Mouse (Mus musculus): ENCODE data around the gene Myo16. TPM values are rescaled to one million over a fixed set of nuclear protein-coding genes. Genes with fewer than 3 reads are reported as not detected.

Myo16 gene
- polyA plus RNA-seq, 2 experiments, result 0.01 to 0.03 TPM

- H3K27me3 ChIP-seq (ENCODE audit: control insufficient read depth, insufficient read depth, low read length), result no peaks in the 10 kb centered on the region
- H3K27ac ChIP-seq, result no peak overlapping the region
- no peak overlapping the region for H3K9ac ChIP-seq (replicated peaks)
- H3K4me1 ChIP-seq (replicated peaks; ENCODE audit: control insufficient read depth in 2 of 2, insufficient read depth in 2 of 2, low read length in 1 of 2), result no peaks in the 10 kb centered on the region
- no peaks in the 10 kb centered on the region for H3K36me3 ChIP-seq (replicated peaks; ENCODE audit: control insufficient read depth, insufficient read depth, low read depth)
- ATAC-seq (ENCODE audit: insufficient read depth), result no peak
- no peak for DNase-seq (ENCODE audit: low read depth in 3 of 3, low spot score in 3 of 3)
- TF ChIP-seq CTCF (IDR thresholded peaks at IDR 0.05; ENCODE audit: low read depth) (no peak), EP300 (IDR thresholded peaks at IDR 0.05; ENCODE audit: low read depth) (no peak)
- no peak overlapping the region for H3K4me2 ChIP-seq (ENCODE audit: low read depth)
- WGBS (ENCODE audit: insufficient replicate concordance), result 66% methylated on average over 12 of the region's 12 CpGs
- no peaks in the 10 kb centered on the region for H3K9me3 ChIP-seq (ENCODE audit: control insufficient read depth, low read length)
- H3K4me3 ChIP-seq (ENCODE audit: insufficient read depth in 1 of 2, low read depth in 2 of 2, low read length in 2 of 2), result no peak overlapping the region
Observed at GRCm38 (mm10) chr8:10416806-10417205, 263.1 kb downstream of the Myo16 start.

- TF ChIP-seq CTCF (IDR thresholded peaks at IDR 0.05; ENCODE audit: low read depth) (no peak), EP300 (IDR thresholded peaks at IDR 0.05; ENCODE audit: low read depth) (no peak)
- H3K4me2 ChIP-seq (ENCODE audit: low read depth), result no peak overlapping the region
- H3K27me3 ChIP-seq (ENCODE audit: control insufficient read depth, insufficient read depth, low read length), result no peaks in the 10 kb centered on the region
- no peak overlapping the region for H3K4me3 ChIP-seq (ENCODE audit: insufficient read depth in 1 of 2, low read depth in 2 of 2, low read length in 2 of 2)
- WGBS (ENCODE audit: insufficient replicate concordance), result 58% methylated on average over 6 of the region's 6 CpGs
- H3K9ac ChIP-seq (replicated peaks), result no peak overlapping the region
- H3K27ac ChIP-seq, result no peak overlapping the region
- H3K9me3 ChIP-seq (ENCODE audit: control insufficient read depth, low read length), result no peaks in the 10 kb centered on the region
- DNase-seq (ENCODE audit: low read depth in 3 of 3, low spot score in 3 of 3), result no peak
- no peaks in the 10 kb centered on the region for H3K36me3 ChIP-seq (replicated peaks; ENCODE audit: control insufficient read depth, insufficient read depth, low read depth)
- ATAC-seq (ENCODE audit: insufficient read depth), result no peak
- no peaks in the 10 kb centered on the region for H3K4me1 ChIP-seq (replicated peaks; ENCODE audit: control insufficient read depth in 2 of 2, insufficient read depth in 2 of 2, low read length in 1 of 2)
Observed at GRCm38 (mm10) chr8:10417281-10417680, 263.6 kb downstream of the Myo16 start.

- ATAC-seq (ENCODE audit: insufficient read depth), result no peak
- TF ChIP-seq CTCF (IDR thresholded peaks at IDR 0.05; ENCODE audit: low read depth) (no peak), EP300 (IDR thresholded peaks at IDR 0.05; ENCODE audit: low read depth) (no peak)
- Histone ChIP-seq H3K9me3 (ENCODE audit: control insufficient read depth, low read length) (no peaks in the 10 kb centered on the region), H3K27me3 (ENCODE audit: control insufficient read depth, insufficient read depth, low read length) (no peaks in the 10 kb centered on the region), H3K27ac (no peak overlapping the region), H3K9ac (replicated peaks) (no peak overlapping the region), H3K4me3 (ENCODE audit: insufficient read depth in 1 of 2, low read depth in 2 of 2, low read length in 2 of 2) (no peak overlapping the region), H3K4me2 (ENCODE audit: low read depth) (no peak overlapping the region), H3K4me1 (replicated peaks; ENCODE audit: control insufficient read depth in 2 of 2, insufficient read depth in 2 of 2, low read length in 1 of 2) (no peaks in the 10 kb centered on the region), H3K36me3 (replicated peaks; ENCODE audit: control insufficient read depth, insufficient read depth, low read depth) (no peaks in the 10 kb centered on the region)
- 68% methylated on average over 8 of the region's 8 CpGs for WGBS (ENCODE audit: insufficient replicate concordance)
- DNase-seq (ENCODE audit: low read depth in 3 of 3, low spot score in 3 of 3), result no peak
Observed at GRCm38 (mm10) chr8:10418013-10418412, 264.3 kb downstream of the Myo16 start.

- H3K4me2 ChIP-seq (ENCODE audit: low read depth), result no peak overlapping the region
- H3K27ac ChIP-seq, result no peak overlapping the region
- H3K9ac ChIP-seq (replicated peaks), result no peak overlapping the region
- H3K4me3 ChIP-seq (ENCODE audit: insufficient read depth in 1 of 2, low read depth in 2 of 2, low read length in 2 of 2), result no peak overlapping the region
- no peaks in the 10 kb centered on the region for H3K4me1 ChIP-seq (replicated peaks; ENCODE audit: control insufficient read depth in 2 of 2, insufficient read depth in 2 of 2, low read length in 1 of 2)
- H3K36me3 ChIP-seq (replicated peaks; ENCODE audit: control insufficient read depth, insufficient read depth, low read depth), result no peaks in the 10 kb centered on the region
- no peaks in the 10 kb centered on the region for H3K9me3 ChIP-seq (ENCODE audit: control insufficient read depth, low read length)
- TF ChIP-seq CTCF (IDR thresholded peaks at IDR 0.05; ENCODE audit: low read depth) (no peak), EP300 (IDR thresholded peaks at IDR 0.05; ENCODE audit: low read depth) (no peak)
- 53% methylated on average over 7 of the region's 7 CpGs for WGBS (ENCODE audit: insufficient replicate concordance)
- no peak for DNase-seq (ENCODE audit: low read depth in 3 of 3, low spot score in 3 of 3)
- no peak for ATAC-seq (ENCODE audit: insufficient read depth)
- no peaks in the 10 kb centered on the region for H3K27me3 ChIP-seq (ENCODE audit: control insufficient read depth, insufficient read depth, low read length)
Observed at GRCm38 (mm10) chr8:10418971-10419370, 265.3 kb downstream of the Myo16 start.

GRCm38 (mm10) chr8:10419726-10420125 lies 266.0 kb downstream of the Myo16 start:
- no peaks in the 10 kb centered on the region for H3K27me3 ChIP-seq (ENCODE audit: control insufficient read depth, insufficient read depth, low read length)
- no peak overlapping the region for H3K4me2 ChIP-seq (ENCODE audit: low read depth)
- TF ChIP-seq CTCF (IDR thresholded peaks at IDR 0.05; ENCODE audit: low read depth), result no peak
- TF ChIP-seq EP300 (IDR thresholded peaks at IDR 0.05; ENCODE audit: low read depth), result no peak
- ATAC-seq (ENCODE audit: insufficient read depth), result no peak
- no peaks in the 10 kb centered on the region for H3K36me3 ChIP-seq (replicated peaks; ENCODE audit: control insufficient read depth, insufficient read depth, low read depth)
- no peak overlapping the region for H3K9ac ChIP-seq (replicated peaks)
- no peaks in the 10 kb centered on the region for H3K9me3 ChIP-seq (ENCODE audit: control insufficient read depth, low read length)
- H3K4me3 ChIP-seq (ENCODE audit: insufficient read depth in 1 of 2, low read depth in 2 of 2, low read length in 2 of 2), result no peak overlapping the region
- no peaks in the 10 kb centered on the region for H3K4me1 ChIP-seq (replicated peaks; ENCODE audit: control insufficient read depth in 2 of 2, insufficient read depth in 2 of 2, low read length in 1 of 2)
- no peak for DNase-seq (ENCODE audit: low read depth in 3 of 3, low spot score in 3 of 3)
- no peak overlapping the region for H3K27ac ChIP-seq
- whole genome bisulfite sequencing (ENCODE audit: insufficient replicate concordance), result 65% methylated on average over 4 of the region's 4 CpGs
